7 mouse cellular contexts compared by ENCODE assay signal in the genomic region with DNA sequence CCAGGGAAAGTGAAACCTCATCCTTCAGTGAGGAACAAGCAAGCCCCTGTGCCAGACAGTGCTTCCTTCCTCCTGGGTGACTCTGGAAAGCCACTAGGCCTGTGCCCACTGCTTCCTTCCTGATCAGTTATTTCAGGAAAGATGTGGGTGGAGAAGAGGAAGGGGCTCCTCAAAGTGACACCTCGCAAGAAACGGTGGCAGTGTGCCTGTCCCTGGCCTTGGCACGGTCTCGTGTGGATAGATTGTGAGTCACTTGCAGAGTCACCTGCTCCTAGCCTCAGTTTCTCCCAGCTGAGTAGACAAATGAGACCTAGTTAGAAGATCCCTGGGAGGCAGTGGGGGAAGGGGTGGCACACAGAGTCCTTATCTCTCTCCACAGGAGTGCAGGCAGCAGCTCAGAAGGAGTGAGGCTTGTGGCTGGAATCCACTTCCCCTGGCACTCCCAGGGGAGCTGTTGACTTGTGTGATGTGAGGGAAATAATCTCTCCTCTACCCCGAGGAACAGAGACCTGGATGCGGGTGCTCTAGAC. TPM values are rescaled to one million over a fixed set of nuclear protein-coding genes. Genes with fewer than 3 reads are reported as not detected.
DNase-seq lines count a peak whose midpoint lies in the region; ATAC-seq and TF ChIP-seq lines count a peak whose summit lies in the region.

No protein-coding gene starts in this region.

- no peak for TF ChIP-seq CTCF in cortical plate, adult 2 months (IDR thresholded peaks at IDR 0.05; ENCODE audit: extremely low read depth, insufficient read depth, low read length)

- peak overlapping the region; percentile 67 for H3K27ac ChIP-seq in cortical plate, adult 2 months (ENCODE audit: insufficient read depth, low read length)

- DNase-seq in spleen, adult 12 weeks (ENCODE audit: low spot score): peak; percentile 69
- DNase-seq in spleen, adult 18-20 months: no peak
- peak; percentile 39 to 50 for DNase-seq in left cerebral cortex, postnatal 36 days (ENCODE audit: low spot score in 2 of 2)
- no peak for DNase-seq in urinary bladder, postnatal 25 days (ENCODE audit: low spot score)

- peak; percentile 72 to 84 for ATAC-seq in hematopoietic stem cell, adult 5-6 weeks (replicated peaks in 1 of 2; ENCODE audit: insufficient read depth in 1 of 2, low FRiP score in 2 of 2, low TSS enrichment in 1 of 2, low read depth in 1 of 2, poor library complexity in 2 of 2, severe bottlenecking in 2 of 2)
- peak; percentile 77 for ATAC-seq in megakaryocyte progenitor cell, adult 5-6 weeks (replicated peaks; ENCODE audit: poor library complexity)

- intact Hi-C loops in left cerebral cortex, postnatal 36 days (cut with DNase I): no loop called here

- TF ChIP-seq POLR2A in cortical plate, adult 2 months (IDR thresholded peaks at IDR 0.05; ENCODE audit: extremely low read depth, insufficient read depth, low read length): no peak

- no peak overlapping the region for H3K4me3 ChIP-seq in cortical plate, adult 2 months (ENCODE audit: insufficient read depth, low read length)

- H3K4me1 ChIP-seq in cortical plate, adult 2 months (ENCODE audit: control insufficient read depth, insufficient read depth, low read length): peaks cover 50% of the 10 kb centered on the region

RNA-seq across cellular contexts. Expression of gene Cox4i2, which starts 35.0 kb away (rescaled TPM):
- 6.3 and 6.9 TPM in 2 replicates for polyA plus RNA-seq in cortical plate, adult 2 months (2012; rRNA removed)
- total RNA-seq in hematopoietic stem cell, adult 5-6 weeks (2017): 1.3 TPM in 1 of 2 replicates, not detected in the other
- total RNA-seq in left cerebral cortex, postnatal 36 days (2021): 1 to 10 TPM; 1.7 to 1.8 TPM
- 1.4 and 1.5 TPM in 2 replicates for total RNA-seq in megakaryocyte progenitor cell, adult 5-6 weeks (2015)
- total RNA-seq in megakaryocyte progenitor cell, adult 5-6 weeks (2017): 1.8 TPM in 1 of 2 replicates, not detected in the other

RNA-seq across cellular contexts. Expression of gene Bcl2l1, which starts 42.6 kb away (rescaled TPM):
- polyA plus RNA-seq in cortical plate, adult 2 months (2012; rRNA removed): 99.2 and 105 TPM in 2 replicates
- total RNA-seq in hematopoietic stem cell, adult 5-6 weeks (2017): 11.2 and 11.6 TPM in 2 replicates
- 100 to 1,000 TPM; 128 to 133 TPM for total RNA-seq in left cerebral cortex, postnatal 36 days (2021)
- total RNA-seq in megakaryocyte progenitor cell, adult 5-6 weeks (2015): 8.1 and 10.2 TPM in 2 replicates
- 13.5 and 18.4 TPM in 2 replicates for total RNA-seq in megakaryocyte progenitor cell, adult 5-6 weeks (2017)

RNA-seq across cellular contexts. Expression of gene Id1, which starts 52.9 kb away (rescaled TPM):
- polyA plus RNA-seq in cortical plate, adult 2 months (2012; rRNA removed): 74.2 and 81.0 TPM in 2 replicates
- 5.8 and 9.6 TPM in 2 replicates for total RNA-seq in hematopoietic stem cell, adult 5-6 weeks (2017)
- 10 to 100 TPM; 22.9 to 23.9 TPM for total RNA-seq in left cerebral cortex, postnatal 36 days (2021)
- 8.3 and 11.7 TPM in 2 replicates for total RNA-seq in megakaryocyte progenitor cell, adult 5-6 weeks (2015)
- 3.6 and 7.1 TPM in 2 replicates for total RNA-seq in megakaryocyte progenitor cell, adult 5-6 weeks (2017)

RNA-seq across cellular contexts. Expression of gene Tpx2, which starts 58.8 kb away (rescaled TPM):
- 1.5 and 1.8 TPM in 2 replicates for polyA plus RNA-seq in cortical plate, adult 2 months (2012; rRNA removed)
- total RNA-seq in hematopoietic stem cell, adult 5-6 weeks (2017): 68.1 and 113 TPM in 2 replicates
- total RNA-seq in left cerebral cortex, postnatal 36 days (2021): 1 to 10 TPM; 3.2 to 3.6 TPM
- 104 and 111 TPM in 2 replicates for total RNA-seq in megakaryocyte progenitor cell, adult 5-6 weeks (2015)
- total RNA-seq in megakaryocyte progenitor cell, adult 5-6 weeks (2017): 112 and 114 TPM in 2 replicates

Comparison
In these comparisons a context has a peak if more than half of its experiments do, and no peak if none do; other contexts are left out.
1. DNase-seq: peak in spleen, adult 12 weeks (single experiment) and left cerebral cortex, postnatal 36 days (2 of 2); none in spleen, adult 18-20 months (0 of 2) and urinary bladder, postnatal 25 days (single experiment).
2. RNA of gene Bcl2l1, which starts 42.6 kb away (total RNA-seq): 128 to 133 TPM in left cerebral cortex, postnatal 36 days; 8.1 to 18.4 TPM in megakaryocyte progenitor cell, adult 5-6 weeks and 11.2 to 11.6 TPM in hematopoietic stem cell, adult 5-6 weeks; every median in the first group is over 4 times any median in the second.